Mouse (Mus musculus) olfactory bulb, adult 2 months (tissue): Measurements from ENCODE around the gene Gm21680. TPM values are rescaled to one million over a fixed set of nuclear protein-coding genes. Genes with fewer than 3 reads are reported as not detected.
"Not testable (repeated sequence)": the region's sequence is repeated elsewhere in the genome, so short reads cannot be mapped to it uniquely, and the experiment has no call there.

Source experiments
- H3K27ac ChIP-seq: fragments of 200-500 bp; 2 replicates; pipeline ENCODE4 v1.5.1; 2012; ENCODE audit warnings: low read depth, low read length; ENCODE audit not compliant: insufficient read depth
- H3K4me1 ChIP-seq: fragments of 200-500 bp; 2 replicates; pipeline ENCODE4 v1.6.1; 2012; ENCODE audit warnings: low read length; ENCODE audit not compliant: control insufficient read depth, insufficient read depth
- H3K4me3 ChIP-seq: fragments of 200-500 bp; 2 replicates; pipeline ENCODE4 v1.5.1; 2012; ENCODE audit warnings: mild to moderate bottlenecking, low read depth, low read length, moderate library complexity; ENCODE audit not compliant: insufficient read depth
- WGBS: fragments of 180-500 bp; shearing (Covaris S2); methylation state at CpG from one replicate; pipeline ENCODE4 v1.1.7; 2018; 5-methylcytosine and 5-hydroxymethylcytosine counted together
- polyA plus RNA-seq: library from polyadenylated mRNA; stranded (reverse); fragments of >200 nt; gene quantifications from 2 replicates; pipeline ENCODE4 v1.2.4, GENCODE M21; 2012; ENCODE audit warnings: low replicate concordance; ENCODE audit not compliant: missing spikeins, insufficient read depth, insufficient read length

The Gm21680 gene
- polyA plus RNA-seq: not detected in 2 replicates

- not testable (repeated sequence) for H3K4me1 ChIP-seq, H3K4me3 ChIP-seq, H3K27ac ChIP-seq
- no CpG with 5 or more reads among the region's 2 CpGs for WGBS
These were observed at the start of gene Gm21680 for GRCm38 (mm10) chr5:25972563-25972962. Gene Gm21680 (minus strand): TSS chr5:25972663.

DNA sequence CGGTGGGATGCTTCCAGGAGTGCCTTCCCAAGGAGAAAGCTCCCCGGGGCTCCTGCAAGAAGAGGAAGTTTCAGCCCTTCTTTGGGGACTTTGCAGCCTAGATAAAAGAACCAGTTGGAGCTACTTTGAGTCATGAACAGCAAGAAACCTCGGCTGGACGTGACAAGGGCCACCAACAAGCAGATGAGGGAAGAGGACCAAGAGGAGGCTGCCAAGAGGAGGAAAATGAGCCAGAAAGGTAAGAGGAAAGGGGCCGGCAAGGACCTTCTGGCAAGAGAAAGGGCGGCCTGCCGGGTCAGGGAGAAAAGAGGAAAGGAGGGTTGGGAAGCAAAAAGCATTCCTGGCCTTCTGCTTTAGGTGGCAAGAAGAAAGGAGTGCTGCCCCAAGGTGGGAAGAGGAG lies 35.2 kb upstream of the Gm21680 start:
- H3K27ac ChIP-seq, H3K4me1 ChIP-seq, H3K4me3 ChIP-seq: not testable (repeated sequence)
- 64% methylated on average over 7 of the region's 7 CpGs for WGBS

DNA sequence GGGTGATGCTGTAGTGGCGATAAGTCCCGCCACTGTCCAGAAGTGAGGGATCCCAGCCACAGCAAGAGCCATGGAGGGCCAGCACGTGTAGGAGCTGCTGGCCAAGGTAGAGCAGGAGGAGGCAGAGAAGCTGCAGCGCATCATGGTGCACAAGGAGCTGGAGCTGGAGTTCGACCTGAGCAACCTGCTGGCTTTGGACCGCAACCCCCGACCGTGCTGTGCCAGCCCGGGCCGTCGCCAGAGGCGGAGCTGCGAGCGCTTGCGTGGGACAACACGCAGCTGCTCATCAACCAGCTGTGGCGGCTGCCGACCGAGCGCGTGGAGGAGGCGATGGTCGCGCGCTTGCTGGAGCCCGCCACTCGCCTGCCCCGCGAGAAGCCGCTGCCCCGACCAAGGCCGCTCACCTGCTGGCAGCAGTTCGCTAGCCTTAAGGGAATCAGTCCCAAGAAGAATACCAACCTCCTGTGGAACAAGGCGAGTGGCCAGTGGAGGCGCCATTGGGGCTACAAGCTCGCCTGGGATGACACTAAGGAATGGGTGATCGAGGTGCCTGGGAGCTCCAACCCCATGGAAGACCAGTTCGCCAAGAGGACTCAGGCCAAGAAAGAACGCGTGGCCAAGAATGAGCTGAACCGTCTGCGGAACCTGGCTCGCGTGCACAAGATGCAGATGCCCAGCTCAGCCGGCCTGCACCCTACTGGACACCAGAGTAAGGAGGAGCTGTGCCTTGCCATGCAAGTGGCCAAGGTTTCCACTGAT lies 34.7 kb upstream of the Gm21680 start:
- H3K4me3 ChIP-seq: peak overlapping the region; percentile 27
- H3K4me1 ChIP-seq, H3K27ac ChIP-seq: not testable (repeated sequence)
- WGBS: 20% methylated on average over 45 of the region's 45 CpGs

DNA sequence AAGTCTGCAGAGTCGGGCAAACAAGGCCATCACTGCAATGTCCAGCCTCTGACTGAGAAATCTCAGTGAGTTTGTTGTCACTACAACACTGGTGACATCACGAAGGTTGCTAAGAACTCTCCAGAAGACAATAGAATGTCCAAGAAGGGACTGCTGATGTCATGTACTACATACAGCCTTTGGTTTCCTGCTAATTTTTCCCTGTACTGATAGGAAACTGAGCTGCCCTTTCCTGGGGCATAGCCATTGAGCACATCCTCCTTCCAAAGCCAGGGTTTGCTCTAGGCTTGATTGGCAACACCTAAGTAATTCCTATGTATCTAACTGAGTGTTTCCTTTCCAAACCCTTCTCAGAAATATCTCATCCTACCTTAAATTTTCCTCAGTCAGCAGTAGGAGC lies 32.2 kb upstream of the Gm21680 start, which contains the start of gene Gm1979:
TSS of gene Gm1979 (minus strand) at position 101 of the 400 bp plus-strand sequence.
- 92% methylated on average over 1 of the region's 2 CpGs for WGBS

GRCm38 (mm10) chr5:25988550-25988949 lies 16.1 kb upstream of the Gm21680 start, which contains the start of gene Gm21698:
Gene Gm21698 (minus strand): TSS chr5:25988650.
- not testable (repeated sequence) for H3K4me1 ChIP-seq, H3K4me3 ChIP-seq, H3K27ac ChIP-seq
- WGBS: no CpG with 5 or more reads among the region's 3 CpGs

More for the DNA sequence above, 32.2 kb upstream of the Gm21680 start, which contains the start of gene Gm1979:
- H3K4me1 ChIP-seq, H3K4me3 ChIP-seq, H3K27ac ChIP-seq: not testable (repeated sequence)

- not testable (repeated sequence) for H3K4me1 ChIP-seq, H3K27ac ChIP-seq
- 67% methylated on average over 17 of the region's 17 CpGs for WGBS
- peak overlapping the region; percentile 32 for H3K4me3 ChIP-seq
These were observed 15.4 kb downstream of the Gm21680 start for GRCm38 (mm10) chr5:25957050-25957449.

- WGBS: 34% methylated on average over 32 of the region's 32 CpGs
- not testable (repeated sequence) for H3K27ac ChIP-seq, H3K4me1 ChIP-seq
- H3K4me3 ChIP-seq: peak overlapping the region; percentile 32
These were observed 15.9 kb downstream of the Gm21680 start for GRCm38 (mm10) chr5:25956611-25957010.

GRCm38 (mm10) chr5:25954317-25954716 lies 18.1 kb downstream of the Gm21680 start, which contains the start of gene Gm21671:
Gene Gm21671 (minus strand): TSS chr5:25954417.
- not testable (repeated sequence) for H3K4me1 ChIP-seq, H3K4me3 ChIP-seq, H3K27ac ChIP-seq
- WGBS: 71% methylated on average over 2 of the region's 2 CpGs

DNA sequence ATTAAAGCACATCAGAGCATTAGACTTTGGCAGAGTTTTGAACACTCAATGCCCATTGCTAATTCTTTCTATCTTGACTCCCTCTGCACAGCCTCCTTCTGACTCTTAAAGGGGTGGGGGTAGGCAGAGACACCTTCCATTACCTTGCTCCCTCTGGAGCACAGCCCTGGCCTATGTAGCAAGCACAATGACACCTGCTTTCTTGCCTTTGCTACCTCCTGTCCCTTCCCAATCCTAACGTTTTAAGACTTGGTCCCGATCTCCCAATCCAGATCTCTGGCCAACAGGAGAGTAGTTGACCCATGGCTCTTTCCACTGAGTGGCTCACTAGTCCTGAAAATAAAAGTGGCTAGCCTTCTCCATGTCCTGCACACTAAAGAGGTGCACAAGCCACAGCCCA lies 27.1 kb downstream of the Gm21680 start:
- H3K4me3 ChIP-seq, H3K27ac ChIP-seq, H3K4me1 ChIP-seq: not testable (repeated sequence)
- 86% methylated on average over 2 of the region's 2 CpGs for WGBS

DNA sequence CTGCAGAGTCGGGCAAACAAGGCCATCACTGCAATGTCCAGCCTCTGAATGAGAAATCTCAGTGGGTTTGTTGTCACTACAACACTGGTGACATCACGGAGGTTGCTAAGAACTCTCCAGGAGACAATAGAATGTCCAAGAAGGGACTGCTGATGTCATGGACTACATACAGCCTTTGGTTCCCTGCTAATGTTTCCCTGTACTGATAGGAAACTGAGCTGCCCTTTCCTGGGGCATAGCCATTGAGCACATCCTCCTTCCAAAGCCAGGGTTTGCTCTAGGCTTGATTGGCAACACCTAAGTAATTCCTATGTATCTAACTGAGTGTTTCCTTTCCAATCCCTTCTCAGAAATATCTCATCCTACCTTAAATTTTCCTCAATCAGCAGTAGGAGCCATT lies 30.2 kb downstream of the Gm21680 start, which contains the start of gene Gm21663:
TSS of gene Gm21663 (minus strand) at position 101 of the 400 bp plus-strand sequence.
- H3K27ac ChIP-seq, H3K4me3 ChIP-seq, H3K4me1 ChIP-seq: not testable (repeated sequence)
- WGBS: 59% methylated on average over 2 of the region's 2 CpGs

Other genes starting within 250 kb of the Gm21680 start
- gene Actr3b, start 212.7 kb downstream of the Gm21680 start, polyA plus RNA-seq: not detected in 2 replicates
- gene Gm21663, start 30.3 kb downstream of the Gm21680 start, polyA plus RNA-seq: not detected in 2 replicates
- gene Gm21671, start 18.2 kb downstream of the Gm21680 start, polyA plus RNA-seq: not detected in 2 replicates
- not detected in 2 replicates for gene Gm21698, start 16.0 kb upstream of the Gm21680 start, polyA plus RNA-seq
- gene Gm1979, start 32.1 kb upstream of the Gm21680 start, polyA plus RNA-seq: not detected in 2 replicates
- not detected in 2 replicates for gene Gm5862, start 50.3 kb upstream of the Gm21680 start, polyA plus RNA-seq
- gene Speer4a, start 66.9 kb upstream of the Gm21680 start, polyA plus RNA-seq: not detected in 2 replicates
- gene Gm7347, start 85.9 kb upstream of the Gm21680 start, polyA plus RNA-seq: not detected in 2 replicates
- gene Gm10471, start 116.6 kb upstream of the Gm21680 start, polyA plus RNA-seq: not detected in 2 replicates
- not detected in 2 replicates for gene 5031410I06Rik, start 132.7 kb upstream of the Gm21680 start, polyA plus RNA-seq
- not detected in 2 replicates for gene Gm10220, start 148.8 kb upstream of the Gm21680 start, polyA plus RNA-seq